Mouse (Mus musculus): ENCODE measurements at regions not wholly inside any gene's neighbourhood (a gene's known extent, or its start where the extent isn't known, plus 50 kb on each side); places are given as distances from the start of the nearest gene placed in this dataset.
A peak's percentile ranks its signal among the peaks of the same experiment; 100 is the strongest.

DNA sequence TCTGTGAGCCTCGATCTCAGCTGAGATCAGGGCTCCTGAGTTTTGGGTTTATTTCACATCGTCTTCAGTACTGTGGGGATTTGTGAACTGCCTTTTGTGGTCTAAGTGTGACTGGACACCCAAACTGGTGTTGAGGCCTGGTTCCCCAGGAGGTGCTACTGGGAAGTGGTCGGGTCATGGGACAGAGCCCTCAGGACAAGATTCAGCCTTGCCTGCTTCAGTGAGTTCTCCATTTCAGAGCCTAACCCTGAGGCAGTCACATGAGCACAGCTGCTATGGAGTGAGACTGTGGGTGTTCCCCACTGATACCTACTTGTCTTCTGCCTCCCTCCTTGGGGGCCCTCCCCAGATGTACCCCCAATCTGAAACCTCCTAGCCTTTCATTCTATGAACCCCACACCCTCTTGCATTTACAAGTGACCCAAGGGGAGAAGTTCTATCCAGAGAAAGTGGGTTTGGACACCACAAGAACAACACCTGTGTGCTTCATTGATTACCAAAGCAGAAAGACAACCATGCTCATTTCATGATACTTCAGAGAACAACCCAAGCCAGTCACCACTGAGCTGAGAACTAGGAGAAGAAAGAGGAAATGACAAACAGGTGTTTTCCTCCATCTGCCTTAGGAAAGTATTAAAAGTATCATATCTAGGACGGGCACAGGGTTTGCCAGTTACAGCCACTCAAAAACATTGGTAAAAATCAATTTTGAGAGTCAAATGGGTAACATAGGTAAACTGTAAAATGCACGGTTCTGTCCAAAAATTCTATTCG lies 255.8 kb downstream of the Tle3 start:
- DNase-seq (ENCODE audit: low read depth): peak; percentile 29

DNA sequence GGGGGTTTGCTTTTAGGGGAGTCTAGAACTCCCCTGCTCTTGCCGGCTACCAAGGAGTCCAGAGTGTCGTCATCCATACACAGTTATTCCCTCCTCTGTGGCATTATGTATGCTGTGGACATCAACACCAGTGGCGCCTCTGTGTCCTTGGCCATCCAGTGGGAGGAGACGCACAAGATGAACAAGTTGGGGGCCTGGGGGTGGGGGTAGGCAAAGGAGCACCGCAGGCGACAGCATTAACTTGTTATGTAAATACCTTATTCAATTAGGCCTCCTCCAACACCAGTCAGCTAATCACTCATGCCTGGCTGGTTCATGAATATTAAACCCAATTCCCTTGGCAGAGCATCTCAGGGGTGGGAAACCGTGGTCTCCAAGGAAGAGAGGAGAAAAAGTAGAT lies 250.8 kb downstream of the Tle3 start:
- DNase-seq (ENCODE audit: low read depth): no peak

DNA sequence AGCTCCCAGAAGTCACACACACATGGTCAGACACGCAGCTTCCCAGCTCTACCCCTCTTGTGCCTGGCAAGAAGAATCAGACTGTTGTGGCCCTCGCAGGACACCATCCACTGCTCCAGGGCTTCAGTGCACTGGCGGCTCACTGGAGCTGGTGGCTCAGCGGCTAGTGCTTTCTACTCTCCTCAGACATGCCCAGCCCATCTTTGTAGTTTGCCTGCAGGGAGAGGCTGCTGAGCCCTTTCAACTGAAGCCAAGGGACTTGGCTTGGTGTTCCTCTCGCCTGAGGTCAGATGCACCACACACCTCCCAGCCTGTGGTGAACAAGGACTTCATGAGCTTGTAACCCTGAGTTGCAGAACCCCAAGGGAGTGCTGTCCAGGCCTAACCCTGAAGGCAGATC lies 249.8 kb downstream of the Tle3 start:
- no peak for DNase-seq (ENCODE audit: low read depth)

DNA sequence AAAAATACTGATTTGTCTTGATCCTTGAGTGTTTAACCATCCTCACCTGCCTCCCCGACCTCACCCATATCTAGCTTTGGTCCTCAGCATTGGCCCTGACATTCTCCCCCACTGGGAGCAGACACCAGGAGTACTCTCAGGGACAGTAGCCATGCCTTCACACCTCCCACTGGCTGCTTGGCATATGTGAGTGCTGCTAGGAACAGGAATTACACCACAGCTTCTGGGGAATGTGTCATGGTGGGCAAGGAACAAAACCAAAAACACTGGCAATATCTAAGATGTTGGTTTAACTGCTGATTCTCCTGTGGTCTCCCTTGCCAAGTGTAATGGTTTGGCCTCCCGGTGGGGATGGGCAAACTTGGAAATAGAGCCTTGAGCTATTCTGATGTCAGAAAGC lies 248.6 kb downstream of the Tle3 start:
- no peak for DNase-seq (ENCODE audit: low read depth)

DNA sequence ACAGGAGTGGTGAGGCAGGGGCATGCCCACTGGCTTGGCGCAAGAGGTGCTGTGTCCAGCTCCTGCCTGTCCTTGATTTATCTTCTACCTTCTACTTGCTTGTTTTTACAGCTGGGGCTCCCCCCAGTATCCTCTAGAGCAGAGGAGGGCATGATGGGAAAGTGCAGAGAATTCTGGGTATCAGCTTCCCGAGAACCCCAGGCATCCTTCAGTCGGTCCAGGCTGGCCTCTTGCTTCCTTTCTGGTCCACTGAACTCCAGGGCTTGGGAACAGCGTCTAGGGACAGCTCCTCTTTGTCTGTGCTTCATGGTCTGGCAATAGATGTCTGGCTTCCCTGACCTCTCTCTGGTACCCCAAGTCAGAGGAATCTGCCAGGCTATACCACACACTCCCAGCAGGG lies 247.9 kb downstream of the Tle3 start:
- no peak for DNase-seq (ENCODE audit: low read depth)

DNA sequence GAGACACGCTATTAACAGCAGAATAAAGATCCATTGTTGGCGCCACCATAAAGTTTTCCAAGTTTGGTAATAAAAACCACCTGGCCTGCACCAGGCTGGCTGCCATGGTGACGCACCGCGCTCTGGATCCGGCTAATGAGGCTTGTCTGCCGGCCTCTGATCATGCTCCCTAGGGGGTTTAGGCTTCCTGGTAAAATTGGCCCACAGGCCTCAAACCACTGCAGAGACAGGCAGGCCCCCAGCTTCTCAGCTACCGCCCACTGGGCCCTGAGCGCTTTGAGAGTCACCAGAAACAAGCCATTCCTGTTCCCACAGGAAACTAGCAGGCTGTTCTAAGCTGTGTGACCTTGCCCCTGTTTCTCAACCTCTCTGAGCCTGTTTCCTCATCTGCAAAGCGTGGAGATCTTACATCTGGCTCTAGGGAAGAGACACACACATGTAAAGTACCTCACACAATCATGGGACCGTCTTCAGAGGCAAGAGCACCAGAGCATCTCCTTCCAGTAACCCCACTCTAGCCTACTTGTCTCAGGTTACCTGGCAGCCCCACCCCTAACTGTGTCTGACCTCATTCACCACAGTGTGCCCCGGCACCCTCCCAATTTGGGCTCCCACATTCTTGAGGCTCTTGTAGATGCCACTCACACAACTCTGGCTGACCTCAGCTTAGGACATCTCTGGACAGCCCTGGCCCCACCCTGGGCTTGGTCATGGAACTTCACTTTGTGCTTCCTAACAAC lies 246.5 kb downstream of the Tle3 start:
- peak; percentile 22 for DNase-seq (ENCODE audit: low read depth)

DNA sequence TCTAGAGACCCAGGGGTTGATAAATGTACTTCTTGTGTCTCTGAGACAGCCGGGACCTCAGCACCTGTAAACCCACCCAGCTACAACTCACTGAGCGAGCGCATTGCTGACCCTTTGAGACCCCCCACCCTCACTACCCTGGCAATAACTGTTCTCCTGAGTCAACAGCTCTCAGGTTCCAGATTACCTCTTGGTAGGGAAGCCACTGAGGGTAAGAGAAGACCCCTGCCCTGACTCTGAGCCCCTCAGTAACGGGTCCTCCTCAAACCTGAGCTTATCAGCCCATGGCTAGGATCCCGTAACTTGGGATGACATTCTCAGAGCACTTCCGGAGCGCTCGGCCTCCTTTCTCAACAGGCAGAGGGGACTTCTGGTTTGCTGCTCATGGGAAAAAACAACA lies 245.8 kb downstream of the Tle3 start:
- DNase-seq (ENCODE audit: low read depth): no peak

DNA sequence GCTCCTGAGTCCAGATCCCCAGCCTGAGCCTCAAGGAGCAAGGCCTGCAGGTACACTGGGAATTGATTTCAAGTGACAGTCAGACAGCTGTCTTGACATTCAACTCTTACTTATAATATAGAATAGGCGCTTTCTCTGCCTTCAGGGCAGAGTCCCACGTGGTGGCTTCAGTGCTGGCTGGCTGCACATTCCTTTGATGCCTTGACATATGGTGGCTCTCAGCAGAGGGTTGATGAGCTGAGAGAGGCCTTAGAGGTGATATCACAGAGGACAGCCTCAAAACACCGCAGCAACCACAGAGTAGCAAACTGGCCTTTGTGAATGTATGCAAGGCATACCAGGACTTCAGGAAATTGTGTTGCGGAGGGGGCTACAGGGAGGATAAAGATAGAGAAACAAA lies 243.4 kb downstream of the Tle3 start:
- no peak for DNase-seq (ENCODE audit: low read depth)

DNA sequence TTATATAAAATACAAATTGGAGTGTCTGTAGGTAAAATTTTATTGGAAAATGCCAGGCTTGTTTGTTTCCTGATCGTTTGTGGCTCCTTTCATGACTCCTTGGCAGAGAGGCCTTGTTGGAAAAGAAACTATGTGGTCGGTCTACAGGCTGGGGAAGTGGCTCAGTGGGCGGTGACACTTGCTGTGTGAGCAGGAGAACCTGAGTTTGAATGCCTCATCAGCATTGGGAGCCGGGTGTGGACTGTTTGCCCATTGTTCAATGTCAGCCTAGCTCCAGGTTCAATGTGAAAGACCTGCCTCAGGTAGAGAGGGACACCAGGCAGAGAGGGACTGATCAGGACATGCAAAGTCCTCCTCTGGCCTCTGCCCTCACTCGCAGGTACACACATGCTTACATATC lies 235.4 kb downstream of the Tle3 start:
- DNase-seq (ENCODE audit: low read depth): no peak

DNA sequence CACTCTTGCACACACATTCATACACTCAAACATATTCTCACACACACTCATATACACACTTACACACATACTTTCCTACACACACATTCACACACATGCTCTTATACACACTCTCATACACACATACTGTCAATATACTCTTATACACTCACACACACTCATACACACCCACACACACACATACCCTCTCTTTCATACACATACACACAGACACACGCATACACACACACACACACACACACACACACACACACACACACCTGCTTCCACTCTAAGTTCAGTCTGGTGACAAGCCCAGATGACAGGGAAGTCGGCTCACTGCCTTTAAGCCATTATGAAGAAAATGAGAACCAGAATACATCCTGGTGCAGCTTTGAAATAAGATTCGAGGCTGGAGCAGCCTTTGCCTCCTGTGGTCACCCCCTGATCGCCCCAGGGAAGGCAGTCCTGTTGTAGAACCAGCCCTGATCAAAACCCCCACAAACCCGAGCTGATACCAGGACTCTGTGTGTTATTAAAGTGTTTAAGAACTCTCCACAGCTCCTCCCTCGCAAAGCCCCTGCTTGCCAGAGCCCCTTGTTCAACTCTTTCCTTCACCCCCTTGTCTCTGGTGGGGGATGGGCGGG lies 230.3 kb downstream of the Tle3 start:
- peak; percentile 22 for DNase-seq (ENCODE audit: low read depth)

DNA sequence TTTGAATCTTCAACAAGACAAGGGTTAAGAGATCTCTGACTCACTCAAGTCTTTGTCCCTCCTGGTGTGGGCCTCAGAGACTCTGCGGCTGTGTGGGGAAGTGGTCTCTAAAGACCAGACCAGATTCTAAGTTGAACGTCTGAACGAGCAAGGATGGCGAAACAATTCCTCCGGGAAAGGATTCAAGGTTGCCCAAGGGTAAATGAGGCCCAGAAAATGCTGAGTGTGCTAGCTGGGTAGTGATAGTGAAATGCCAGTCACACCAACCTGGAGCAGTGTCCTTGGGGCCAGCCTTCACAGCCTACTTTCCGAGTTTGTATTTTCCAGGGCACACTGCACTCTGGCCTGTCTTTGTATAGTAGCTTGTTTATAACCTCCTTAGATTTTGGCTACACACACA lies 229.7 kb downstream of the Tle3 start:
- DNase-seq (ENCODE audit: low read depth): no peak

DNA sequence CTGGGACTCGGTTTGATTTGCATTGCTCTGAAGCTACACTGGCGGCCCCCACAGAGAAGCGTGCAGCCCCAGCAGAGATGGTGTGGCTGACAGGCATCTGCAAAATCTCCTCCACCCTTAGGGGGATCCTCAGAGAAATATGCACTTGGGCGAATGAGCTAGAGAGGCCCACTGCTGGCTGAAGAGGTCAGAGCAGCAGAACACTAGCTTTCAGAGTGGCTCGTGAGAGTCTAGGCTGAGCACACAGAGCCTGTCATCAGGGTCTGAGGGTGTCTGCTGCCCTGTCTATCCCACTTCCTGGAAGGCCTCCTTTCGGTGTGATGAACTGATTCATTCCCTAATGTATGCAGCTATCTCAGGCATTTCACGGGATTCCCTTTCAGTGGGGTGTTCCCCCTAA lies 225.1 kb downstream of the Tle3 start:
- DNase-seq (ENCODE audit: low read depth): no peak

DNA sequence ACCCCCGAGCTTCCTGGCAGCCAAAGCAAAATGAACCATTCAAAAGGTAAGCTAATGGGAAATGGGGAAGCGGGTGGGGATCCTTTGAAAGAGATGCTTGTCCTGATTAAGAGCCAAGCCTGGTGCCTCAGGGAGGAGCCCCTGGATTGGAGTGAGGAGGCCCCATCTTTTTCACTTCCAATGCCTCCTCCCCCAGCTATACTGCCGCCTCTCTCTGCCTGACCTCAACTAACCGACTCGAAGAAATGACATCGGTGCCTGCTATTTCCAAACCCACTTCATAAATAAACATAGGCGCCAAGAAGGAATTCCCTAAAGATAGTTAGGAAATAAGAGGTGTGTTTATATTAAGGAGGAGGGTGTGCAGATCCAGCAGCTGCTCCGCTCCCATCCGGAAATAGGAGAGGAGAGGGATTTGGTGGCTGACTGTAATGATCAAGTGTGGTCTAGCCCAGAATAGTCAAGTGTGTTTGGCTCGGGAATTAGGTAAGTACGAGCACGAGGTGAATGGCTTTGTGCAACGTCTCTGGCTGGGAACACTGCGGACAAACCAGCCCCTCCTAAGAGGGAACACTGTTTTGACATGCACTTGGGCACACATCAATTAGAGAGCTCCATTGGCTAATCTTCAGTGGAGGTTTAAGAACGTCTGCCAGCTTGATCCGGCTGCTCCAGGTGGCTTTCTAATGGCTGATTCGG lies 224.4 kb downstream of the Tle3 start:
- no peak for DNase-seq (ENCODE audit: low read depth)

DNA sequence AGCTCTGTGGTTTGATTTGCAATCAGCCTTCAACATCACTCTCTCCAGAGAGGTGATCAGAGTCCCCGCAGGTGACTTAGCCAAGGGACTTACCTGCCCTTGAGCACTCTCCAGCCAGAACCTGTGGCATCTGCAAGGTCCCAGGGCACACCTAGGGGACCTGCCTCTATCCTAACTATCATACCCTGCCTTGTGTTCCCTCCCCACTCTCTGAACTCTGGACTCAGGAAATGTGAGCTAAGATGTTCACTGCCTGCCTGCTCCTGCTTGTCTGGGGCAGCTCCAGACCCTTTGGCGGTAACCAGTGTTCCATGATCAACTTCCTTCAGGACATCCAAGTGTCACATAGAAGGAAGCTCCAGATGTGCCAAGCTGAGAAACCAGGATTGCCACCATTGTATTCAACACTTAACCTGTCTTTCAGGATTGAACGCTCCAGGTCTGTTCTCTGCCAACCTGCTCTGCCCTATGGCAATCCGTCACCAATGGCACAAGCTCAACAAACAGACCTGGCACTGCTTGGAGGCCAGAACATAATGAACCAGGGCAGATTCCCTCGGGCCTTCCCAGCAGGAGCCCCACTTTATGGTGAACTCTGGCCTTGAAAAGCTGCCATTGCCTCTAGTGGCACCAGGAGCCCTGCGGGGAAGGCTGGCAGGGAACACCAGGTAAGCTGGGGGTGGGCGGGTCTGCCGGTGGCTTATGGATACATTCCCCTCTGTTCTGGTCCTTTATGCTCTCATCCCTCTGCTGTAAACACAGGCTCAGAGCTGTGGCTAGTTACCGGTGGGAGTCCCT lies 223.2 kb downstream of the Tle3 start:
- no peak for DNase-seq (ENCODE audit: low read depth)

DNA sequence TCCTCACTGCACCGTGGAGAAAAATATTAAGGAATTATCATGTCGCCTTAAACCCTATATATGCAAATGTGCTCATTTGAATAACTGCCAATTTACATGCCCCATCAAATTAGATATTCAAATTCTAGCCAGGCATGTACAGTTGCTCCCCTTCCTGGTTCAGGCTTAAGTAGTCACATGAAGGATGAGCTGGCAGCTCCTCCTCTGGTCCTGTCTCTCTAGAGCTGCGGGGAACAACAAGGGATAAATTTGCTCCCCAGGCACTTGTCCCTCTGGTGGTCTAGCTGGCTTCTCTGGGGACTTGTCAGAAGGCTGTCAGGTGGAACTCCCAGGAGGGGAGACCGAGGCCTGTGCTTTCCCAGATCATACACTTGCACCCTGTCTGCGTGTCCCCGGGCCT lies 221.8 kb downstream of the Tle3 start:
- no peak for DNase-seq (ENCODE audit: low read depth)

DNA sequence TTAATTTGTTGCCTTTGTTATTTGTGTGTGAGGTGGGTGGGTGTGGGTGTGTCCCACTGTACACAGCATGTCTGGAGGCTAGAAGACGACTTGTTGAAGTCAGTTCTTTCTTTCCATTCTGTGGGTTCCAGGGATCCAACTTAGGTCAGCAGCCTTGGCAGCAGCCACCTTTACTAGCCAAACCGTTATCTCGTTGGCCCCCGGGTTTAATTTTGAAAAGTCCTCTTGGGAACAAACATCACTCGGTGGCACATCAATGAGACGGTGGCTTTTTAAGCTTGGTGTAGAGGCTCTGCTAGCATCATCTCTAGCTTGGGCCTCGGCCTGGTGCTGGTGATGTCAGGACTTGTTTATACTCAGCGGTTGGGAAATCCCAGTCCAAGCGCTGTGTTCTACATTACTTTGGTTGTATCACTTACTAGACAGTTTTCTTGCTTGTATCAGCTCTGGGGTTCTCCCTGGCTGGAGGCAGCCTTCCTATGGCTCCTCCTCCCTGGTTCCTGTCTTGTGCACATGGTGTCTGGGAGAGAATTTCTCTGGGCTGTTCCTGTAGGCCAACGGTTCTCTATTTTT lies 217.6 kb downstream of the Tle3 start:
- no peak for DNase-seq (ENCODE audit: low read depth)

DNA sequence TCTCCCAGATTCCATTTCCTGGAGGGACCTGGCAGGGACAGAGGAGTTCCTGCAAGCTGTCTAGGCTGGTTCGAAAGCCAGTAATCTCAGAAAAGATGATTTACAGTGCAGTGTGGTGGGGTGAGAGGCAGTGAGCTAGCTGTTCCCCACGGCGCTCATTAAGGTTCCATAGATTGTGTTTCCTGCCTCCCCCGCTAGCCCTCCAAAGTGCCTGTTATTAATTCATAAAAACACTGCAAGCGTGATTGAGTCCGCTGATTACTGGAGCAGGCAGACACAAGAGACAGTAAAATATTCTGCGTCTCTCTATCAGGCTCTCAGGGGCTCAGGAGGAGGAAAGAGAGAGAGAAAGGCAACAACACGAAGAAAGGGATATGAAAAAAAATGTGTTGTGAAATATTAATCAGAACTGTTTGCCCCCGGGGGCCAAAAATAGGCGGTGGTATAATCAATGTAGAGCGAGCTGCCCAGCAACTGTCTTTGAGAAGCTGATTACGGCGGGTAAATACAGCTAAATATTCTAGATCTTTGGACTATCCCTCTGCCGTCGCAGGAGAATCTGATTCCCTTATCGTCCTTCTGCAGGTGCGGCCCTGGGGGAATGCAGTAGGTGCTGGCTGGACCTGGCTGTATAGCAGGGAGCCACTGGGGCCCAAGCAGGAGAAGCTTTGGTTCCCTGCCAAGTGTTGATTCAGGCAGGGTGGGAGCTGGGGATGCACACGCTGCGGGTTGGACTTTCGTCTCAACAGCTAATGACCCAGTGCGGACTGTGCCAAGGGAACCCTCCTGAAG lies 211.3 kb downstream of the Tle3 start:
- no peak for DNase-seq (ENCODE audit: low read depth)

DNA sequence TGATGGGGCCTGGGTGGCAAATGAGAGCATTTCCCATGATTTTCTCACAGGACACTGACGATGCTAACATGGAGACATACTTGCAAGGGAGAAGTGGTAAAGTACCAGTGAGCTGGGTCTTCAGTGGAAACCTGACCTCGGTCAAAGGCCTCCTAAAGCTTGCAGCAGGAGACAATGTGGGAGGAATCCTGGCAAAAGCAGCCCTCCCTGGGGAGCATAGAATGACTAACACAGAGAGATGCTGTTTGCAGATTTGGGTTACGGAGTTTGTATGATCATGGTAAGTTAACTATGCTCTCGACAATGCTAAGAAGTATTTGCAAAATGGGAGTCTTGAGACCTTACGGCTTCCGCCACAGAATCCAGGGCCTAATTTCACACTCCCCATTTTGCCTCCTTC lies 208.9 kb downstream of the Tle3 start:
- DNase-seq (ENCODE audit: low read depth): no peak

DNA sequence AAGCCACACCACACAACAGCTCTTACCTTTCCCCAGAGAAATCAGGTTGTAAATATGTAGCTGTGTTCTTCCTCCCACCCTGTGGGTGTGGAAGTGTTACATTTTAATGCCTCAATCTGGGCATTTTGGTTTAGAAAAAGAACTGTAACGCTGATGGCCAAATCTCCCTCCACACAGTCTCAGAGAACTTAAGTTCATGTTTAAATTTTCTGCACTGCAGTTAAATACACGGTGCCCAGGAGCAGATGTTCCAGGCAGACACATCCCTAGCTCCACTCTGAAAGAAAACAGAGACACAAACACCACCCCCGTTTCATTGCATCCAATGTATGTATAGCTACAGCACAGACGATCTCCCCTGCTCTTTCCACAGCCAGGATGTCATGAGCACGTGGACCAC lies 206.1 kb downstream of the Tle3 start:
- DNase-seq (ENCODE audit: low read depth): no peak

DNA sequence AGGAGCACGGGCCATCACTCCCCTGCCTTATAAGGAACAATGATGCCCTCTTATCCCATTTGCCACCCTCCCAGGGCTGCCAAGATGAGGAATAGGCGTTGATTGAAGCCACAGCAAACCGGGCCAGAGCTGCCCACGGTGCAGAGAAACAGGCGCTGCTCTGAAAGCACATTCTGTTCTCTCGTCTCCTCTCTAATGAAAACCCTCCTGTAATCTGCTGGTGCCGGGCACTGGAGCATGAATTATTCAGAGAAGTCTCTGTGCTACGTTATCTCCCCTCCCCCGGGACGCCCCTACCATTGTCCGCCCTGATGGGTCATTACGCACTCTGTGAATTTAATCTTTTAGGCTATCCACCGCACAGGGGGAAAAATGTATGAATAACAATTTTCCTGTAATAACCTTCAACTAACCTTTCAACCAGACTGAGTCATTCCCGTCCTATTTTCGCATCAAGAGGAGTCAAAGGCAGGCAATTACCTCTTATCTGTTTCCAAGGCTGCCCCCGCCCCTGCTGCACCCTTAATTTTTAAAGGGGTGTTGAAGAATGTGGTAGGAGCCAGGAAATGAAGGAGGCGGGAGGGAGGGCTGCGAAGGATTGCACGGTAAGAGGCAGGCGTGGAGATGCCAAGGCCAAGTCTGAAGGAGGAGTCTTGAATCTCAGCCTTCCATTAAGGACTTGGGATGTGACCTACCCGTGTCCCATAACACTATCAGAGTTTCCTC lies 201.6 kb downstream of the Tle3 start:
- DNase-seq (ENCODE audit: low read depth): no peak
